Mouse (Mus musculus) thymus, adult 2 months (tissue): Measurements from ENCODE around the gene Melk. TPM values are rescaled to one million over a fixed set of nuclear protein-coding genes. Genes with fewer than 3 reads are reported as not detected.
A peak's percentile ranks its signal among the peaks of the same experiment; 100 is the strongest.

Experiments
- DNase-seq: peaks from one replicate; pipeline ENCODE4 v3.0.0; 2021
- H3K27ac ChIP-seq: fragments of 200-500 bp; 2 replicates; pipeline ENCODE4 v1.5.1; 2012; ENCODE audit warnings: low read length, control low read depth; ENCODE audit not compliant: control insufficient read depth, insufficient read depth
- H3K27me3 ChIP-seq: fragments of 200-500 bp; 2 replicates; pipeline ENCODE4 v1.6.1; 2012; ENCODE audit warnings: mild to moderate bottlenecking, low read length, moderate library complexity, mixed read lengths; ENCODE audit not compliant: control insufficient read depth, insufficient read depth
- H3K36me3 ChIP-seq: fragments of 200-500 bp; 2 replicates; pipeline ENCODE4 v1.6.1; 2012; ENCODE audit warnings: mild to moderate bottlenecking, low read length, moderate library complexity; ENCODE audit not compliant: control insufficient read depth, insufficient read depth
- H3K4me1 ChIP-seq: fragments of 200-500 bp; replicated peaks from 2 replicates; pipeline ENCODE4 v1.6.1; 2012; ENCODE audit warnings: low read length; ENCODE audit not compliant: control insufficient read depth, insufficient read depth
- H3K4me3 ChIP-seq: fragments of 200-500 bp; 2 replicates; pipeline ENCODE4 v1.5.1; 2012; ENCODE audit warnings: mild to moderate bottlenecking, low read length, control low read depth, moderate library complexity; ENCODE audit not compliant: control insufficient read depth, insufficient read depth
- CTCF ChIP-seq: fragments of 200-500 bp; IDR thresholded peaks from 2 replicates; pipeline ENCODE4 v1.5.1; 2012; ENCODE audit warnings: mild to moderate bottlenecking, control low read depth, low read length, moderate library complexity, borderline replicate concordance; ENCODE audit not compliant: control insufficient read depth, poor library complexity, insufficient read depth; ENCODE audit errors: extremely low read depth
- POLR2A ChIP-seq: fragments of 200-500 bp; IDR thresholded peaks from 2 replicates; pipeline ENCODE4 v1.6.1; 2012; ENCODE audit warnings: mild to moderate bottlenecking, low read length, control low read depth, moderate library complexity; ENCODE audit not compliant: control insufficient read depth, poor library complexity, insufficient read depth; ENCODE audit errors: extremely low read depth
- whole genome bisulfite sequencing: fragments of 180-500 bp; shearing (Covaris S2); methylation state at CpG from one replicate; pipeline ENCODE4 v1.1.7; 2018; 5-methylcytosine and 5-hydroxymethylcytosine counted together
- polyA plus RNA-seq: library from polyadenylated mRNA; depleted of rRNA; stranded (reverse); fragments of >200 nt; gene quantifications from 2 replicates; pipeline ENCODE4 v1.2.3, GENCODE M21; 2012; rRNA removed

Melk gene
- polyA plus RNA-seq, 1 experiment: 5.3 TPM

GRCm38 (mm10) chr4:44392231-44393216 lies 91.8 kb downstream of the Melk start:
- Histone ChIP-seq H3K36me3 (no peaks in the 10 kb centered on the region), H3K27me3 (no peaks in the 10 kb centered on the region; the same call in 1 of the 2 replicates), H3K4me3 (no peak overlapping the region), H3K27ac (no peak overlapping the region), H3K4me1 (no peaks in the 10 kb centered on the region)
- no peak for TF ChIP-seq CTCF
- TF ChIP-seq POLR2A: no peak
- WGBS: 90% methylated on average over 37 of the region's 37 CpGs
- no peak for DNase-seq

GRCm38 (mm10) chr4:44402607-44403006 lies 101.9 kb downstream of the Melk start:
- DNase-seq: peak; percentile 47
- whole genome bisulfite sequencing: 10% methylated on average over 5 of the region's 5 CpGs

GRCm38 (mm10) chr4:44404487-44404886 lies 103.8 kb downstream of the Melk start:
- WGBS: 73% methylated on average over 5 of the region's 5 CpGs
- TF ChIP-seq POLR2A: no peak
- no peak for TF ChIP-seq CTCF
- no peak overlapping the region for H3K4me3 ChIP-seq
- H3K27me3 ChIP-seq: no peaks in the 10 kb centered on the region
- H3K4me1 ChIP-seq: no peaks in the 10 kb centered on the region
- no peaks in the 10 kb centered on the region for H3K36me3 ChIP-seq
- H3K27ac ChIP-seq: no peak overlapping the region
- DNase-seq: no peak

More at GRCm38 (mm10) chr4:44402607-44403006, 101.9 kb downstream of the Melk start:
- Histone ChIP-seq H3K27ac (no peak overlapping the region), H3K36me3 (no peaks in the 10 kb centered on the region), H3K4me1 (no peaks in the 10 kb centered on the region), H3K27me3 (no peaks in the 10 kb centered on the region), H3K4me3 (no peak overlapping the region)
- TF ChIP-seq POLR2A: no peak
- peak; percentile 73; the same call in 1 of the 2 replicates for TF ChIP-seq CTCF

Other genes with a start within 250 kb of the Melk start
- 28.0 and 32.0 TPM in 2 replicates for gene Gne, start 216.7 kb upstream of the Melk start, polyA plus RNA-seq
- gene Rnf38, start 67.1 kb upstream of the Melk start, polyA plus RNA-seq: 435 and 445 TPM in 2 replicates